Mouse (Mus musculus) heart, postnatal 10 days (tissue): ENCODE results near the gene Smim12. TPM values are rescaled to one million over a fixed set of nuclear protein-coding genes. Genes with fewer than 3 reads are reported as not detected.

Experiments
- total RNA-seq, 2 experiments: library from RNA; stranded (reverse); gene quantifications; 2 replicates each; pipeline ENCODE4 v1.2.3; 2021

The Smim12 gene
- total RNA-seq, 2 experiments from 2014 or later: 40.9 to 46.2 TPM

Other genes with a start within 250 kb of the Smim12 start
- 100 to 1,000 TPM; 162 to 166 TPM for gene Sfpq, start 222.5 kb upstream of the Smim12 start, total RNA-seq
- gene Zmym1, start 182.6 kb upstream of the Smim12 start, total RNA-seq: 1 to 10 TPM; 4.6 to 7.1 TPM
- 1 to 10 TPM; 8.6 to 9.0 TPM for gene Zmym6, start 166.4 kb upstream of the Smim12 start, total RNA-seq
- gene Tmem35b, start 120.1 kb upstream of the Smim12 start, total RNA-seq: 1 to 10 TPM; 2.0 to 2.5 TPM
- under 1 TPM; 0.22 to 0.26 TPM for gene Dlgap3, start 74.6 kb upstream of the Smim12 start, total RNA-seq
- gene Gja4, start 70.3 kb downstream of the Smim12 start, total RNA-seq: 10 to 100 TPM; 28.2 to 30.2 TPM
- under 1 TPM; 0.22 to 0.37 TPM for gene Gjb3, start 87.1 kb downstream of the Smim12 start, total RNA-seq
- gene Gjb4, start 110.3 kb downstream of the Smim12 start, total RNA-seq: not detected
- under 1 TPM; 0.53 to 0.55 TPM for gene Gjb5, start 114.4 kb downstream of the Smim12 start, total RNA-seq